Mouse (Mus musculus) layer of hippocampus, adult 8-10 months (tissue): Measurements from ENCODE around the gene Nav2. TPM values are rescaled to one million over a fixed set of nuclear protein-coding genes. Genes with fewer than 3 reads are reported as not detected.

Experiments
- DNase-seq, 2 experiments: peaks; one replicate each; pipeline ENCODE4 v3.0.0; 2022; ENCODE audit warnings: low spot score in 2 of 2
- total RNA-seq, 4 experiments: library from RNA; stranded (reverse); gene quantifications; 2 replicates each; pipeline ENCODE4 v1.2.4; 2022

Nav2 gene
- total RNA-seq, 4 experiments from 2014 or later = 87.2 to 113 (median 96.0) TPM

GRCm38 (mm10) chr7:49639864-49640708 is 731.6 kb downstream of the Nav2 start:
- no peak for DNase-seq

DNA sequence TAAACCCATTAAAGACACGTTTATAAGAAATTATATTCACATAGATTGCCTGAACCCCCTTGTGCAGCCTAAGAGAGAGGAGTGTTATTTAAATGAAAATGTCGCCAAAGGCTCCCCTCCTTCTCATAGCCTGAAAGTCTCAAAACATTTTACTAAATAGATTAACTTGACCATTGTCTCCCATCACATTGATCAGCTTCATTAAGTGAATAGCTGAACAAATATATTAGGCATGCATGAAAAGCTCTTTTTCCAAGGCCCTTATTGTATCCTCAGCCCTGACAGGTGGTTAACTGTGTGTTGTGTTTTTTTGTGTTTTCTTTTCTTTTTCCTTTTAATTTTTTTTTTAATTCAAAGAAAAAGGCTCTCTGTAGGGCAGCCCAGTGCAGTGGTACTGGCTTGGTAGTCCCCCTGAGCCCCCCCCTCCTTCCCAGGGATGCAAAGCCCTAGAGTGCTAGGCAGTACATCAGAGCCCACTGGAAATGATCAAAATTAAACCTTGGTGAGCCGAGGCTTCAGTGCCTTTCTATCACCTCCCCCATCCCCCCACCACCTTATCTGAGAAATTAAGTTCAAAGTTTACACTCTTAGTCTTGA is 732.3 kb downstream of the Nav2 start:
- no peak for DNase-seq

Other genes starting within 250 kb of the Nav2 start
- gene Zdhhc13, start 119.7 kb upstream of the Nav2 start, total RNA-seq = 10 to 100 TPM; 20.7 to 25.0 (median 22.7) TPM
- not detected for gene Csrp3, start 60.7 kb upstream of the Nav2 start, total RNA-seq
- gene E2f8, start 27.1 kb upstream of the Nav2 start, total RNA-seq = under 1 TPM in 2 of 4 experiments, not detected in 2; 0.09 to 0.45 TPM